Mouse (Mus musculus) common myeloid progenitor, adult 5-6 weeks (primary cell): ENCODE results near the gene Bdh1. TPM values are rescaled to one million over a fixed set of nuclear protein-coding genes. Genes with fewer than 3 reads are reported as not detected.

Experiments used
- ATAC-seq: replicated peaks from 2 replicates; pipeline ENCODE4 v1.8.0; 2016; ENCODE audit warnings: low read depth, mild to moderate bottlenecking, moderate TSS enrichment, inconsistent platforms; ENCODE audit not compliant: poor library complexity, severe bottlenecking
- total RNA-seq: library from RNA; stranded (forward); fragments of 200-1000, 187-1606 nt; gene quantifications from 2 replicates; pipeline ENCODE4 v1.2.3, GENCODE M21; 2017

Bdh1 gene
- total RNA-seq, 1 experiment from 2014 or later = 5.8 TPM

- ATAC-seq = no peak
These were observed 4.5 kb downstream of the Bdh1 start for GRCm38 (mm10) chr16:31426496-31427126.

GRCm38 (mm10) chr16:31428335-31428674 lies 6.2 kb downstream of the Bdh1 start:
- ATAC-seq = no peak

- peak; percentile 22 for ATAC-seq
These were observed 6.8 kb downstream of the Bdh1 start for GRCm38 (mm10) chr16:31428675-31429470.

- peak; percentile 90 for ATAC-seq
These were observed 7.5 kb downstream of the Bdh1 start for GRCm38 (mm10) chr16:31429471-31430155.

- ATAC-seq = no peak
These were observed 11.5 kb downstream of the Bdh1 start for GRCm38 (mm10) chr16:31433466-31434110.

GRCm38 (mm10) chr16:31435146-31435545 lies 13.1 kb downstream of the Bdh1 start:
- no peak for ATAC-seq

- ATAC-seq = no peak
These were observed 14.0 kb downstream of the Bdh1 start for GRCm38 (mm10) chr16:31436085-31436484.

- no peak for ATAC-seq
These were observed 15.3 kb downstream of the Bdh1 start for GRCm38 (mm10) chr16:31437358-31437757.

- no peak for ATAC-seq
These were observed 17.4 kb downstream of the Bdh1 start for GRCm38 (mm10) chr16:31439529-31439928.

GRCm38 (mm10) chr16:31440046-31440445 lies 18.0 kb downstream of the Bdh1 start:
- ATAC-seq = no peak

- no peak for ATAC-seq
These were observed 22.4 kb downstream of the Bdh1 start for GRCm38 (mm10) chr16:31444521-31444920.

- ATAC-seq = no peak
These were observed 24.2 kb downstream of the Bdh1 start for GRCm38 (mm10) chr16:31446067-31446853.

- ATAC-seq = no peak
These were observed 27.9 kb downstream of the Bdh1 start for GRCm38 (mm10) chr16:31449973-31450372.

- ATAC-seq = no peak
These were observed 29.2 kb downstream of the Bdh1 start for GRCm38 (mm10) chr16:31451235-31451634.

GRCm38 (mm10) chr16:31452467-31452866 lies 30.4 kb downstream of the Bdh1 start:
- ATAC-seq = no peak

GRCm38 (mm10) chr16:31454013-31454412 lies 31.9 kb downstream of the Bdh1 start:
- ATAC-seq = no peak

GRCm38 (mm10) chr16:31455276-31456045 lies 33.4 kb downstream of the Bdh1 start:
- ATAC-seq = no peak

GRCm38 (mm10) chr16:31458229-31458918 lies 36.3 kb downstream of the Bdh1 start:
- peak; percentile 76 for ATAC-seq
